Mouse (Mus musculus) bone marrow macrophage, adult 2 months (primary cell): ENCODE results near the gene Hist1h3e. TPM values are rescaled to one million over a fixed set of nuclear protein-coding genes. Genes with fewer than 3 reads are reported as not detected.
"Not testable (repeated sequence)": the region's sequence is repeated elsewhere in the genome, so short reads cannot be mapped to it uniquely, and the experiment has no call there.

Experiments
- H3K27ac ChIP-seq: 2 replicates; pipeline ENCODE4 v1.5.1; 2012; ENCODE audit warnings: low read depth, low read length; ENCODE audit not compliant: insufficient read depth
- H3K4me1 ChIP-seq: 2 replicates; pipeline ENCODE4 v1.6.1; 2012; ENCODE audit warnings: low read length; ENCODE audit not compliant: control insufficient read depth, insufficient read depth
- H3K4me3 ChIP-seq: 2 replicates; pipeline ENCODE4 v1.5.1; 2012; ENCODE audit warnings: mild to moderate bottlenecking, low read length, moderate library complexity; ENCODE audit not compliant: insufficient read depth
- CTCF ChIP-seq: IDR thresholded peaks from 2 replicates; pipeline ENCODE4 v1.5.1; 2012; ENCODE audit warnings: low read depth, mild to moderate bottlenecking, low read length, moderate library complexity
- POLR2A ChIP-seq: IDR thresholded peaks from 2 replicates; pipeline ENCODE4 v1.6.1; 2012; ENCODE audit warnings: mild to moderate bottlenecking, low read depth, low read length, borderline replicate concordance
- polyA plus RNA-seq: library from polyadenylated mRNA; stranded (reverse); fragments of >200 nt; gene quantifications from 2 replicates; pipeline ENCODE4 v1.2.4, GENCODE M21; 2012; ENCODE audit not compliant: missing spikeins, insufficient read depth, insufficient read length

Hist1h3e gene
- polyA plus RNA-seq, 1 experiment: 3.6 TPM

DNA sequence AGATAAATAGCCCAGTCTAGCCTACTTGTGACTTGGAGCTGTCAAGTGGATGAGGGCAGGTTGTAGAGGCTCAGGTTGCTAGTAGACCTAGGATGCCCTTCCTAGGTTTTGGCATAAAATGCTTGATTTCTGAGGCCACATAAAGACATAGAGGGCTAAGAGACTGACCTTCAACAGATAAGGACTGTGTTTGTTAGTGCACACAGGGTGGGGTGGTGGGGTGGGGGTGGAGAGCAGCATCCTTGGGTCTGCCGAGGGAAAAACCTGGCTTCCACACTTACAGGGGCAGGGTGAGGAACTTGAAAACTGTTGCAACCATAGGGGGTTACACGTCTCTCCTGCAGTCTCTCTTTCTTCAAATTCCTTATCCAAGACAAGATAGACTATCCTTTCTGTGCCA, 33.0 kb upstream of the Hist1h3e start:
- TF ChIP-seq CTCF (no peak), POLR2A (no peak)

GRCm38 (mm10) chr13:23593051-23593770, 31.0 kb upstream of the Hist1h3e start:
- Histone ChIP-seq H3K4me3 (no peak overlapping the region), H3K27ac (no peak overlapping the region), H3K4me1 (peaks cover 12% of the 10 kb centered on the region)
- TF ChIP-seq CTCF (no peak), POLR2A (no peak)

More for the DNA sequence above, 33.0 kb upstream of the Hist1h3e start:
- Histone ChIP-seq H3K4me3 (no peak overlapping the region), H3K27ac (no peak overlapping the region), H3K4me1 (peaks cover 6% of the 10 kb centered on the region)

- Histone ChIP-seq H3K4me1 (peaks cover 12% of the 10 kb centered on the region), H3K27ac (no peak overlapping the region), H3K4me3 (no peak overlapping the region)
- TF ChIP-seq CTCF (no peak), POLR2A (no peak)
These were observed 30.4 kb upstream of the Hist1h3e start for GRCm38 (mm10) chr13:23592614-23593013.

- H3K4me1 ChIP-seq: peaks cover 14% of the 10 kb centered on the region
- H3K4me3 ChIP-seq, H3K27ac ChIP-seq: not testable (repeated sequence)
These were observed 29.7 kb upstream of the Hist1h3e start for GRCm38 (mm10) chr13:23591886-23592285.

DNA sequence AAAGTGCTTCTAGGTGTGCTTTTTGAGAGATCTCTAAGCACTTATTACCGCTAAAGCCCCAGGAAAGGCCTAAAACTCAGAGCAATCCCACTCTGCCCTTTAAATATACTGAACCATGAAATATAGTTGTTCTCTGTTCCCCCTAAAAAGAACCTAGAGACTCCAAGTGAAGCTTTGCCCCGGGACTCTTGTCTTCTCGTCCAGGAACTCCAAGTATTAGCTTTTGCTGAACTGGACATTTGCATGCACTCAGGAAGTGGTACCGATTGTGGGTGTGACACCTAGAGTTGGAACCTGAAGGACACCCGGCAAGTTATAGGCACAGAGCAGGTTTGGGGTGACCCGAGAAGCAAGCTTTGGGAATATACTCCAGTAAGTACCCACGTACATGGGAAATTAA, 29.0 kb upstream of the Hist1h3e start:
- H3K4me3 ChIP-seq: no peak overlapping the region

DNA sequence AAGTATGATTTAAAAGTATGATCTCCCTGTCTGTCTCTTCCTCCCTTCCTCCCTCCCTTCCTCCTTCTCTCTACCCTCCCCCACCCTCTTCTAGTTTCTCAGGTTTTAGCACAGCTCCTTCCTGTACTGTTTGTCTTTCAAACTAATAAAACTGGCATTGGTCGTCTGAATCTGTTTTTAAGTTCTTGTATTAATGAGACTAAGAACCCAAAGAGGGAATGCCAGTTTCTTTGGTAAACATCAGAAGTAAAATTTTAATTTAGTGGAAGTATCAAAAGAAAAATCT, 24.7 kb upstream of the Hist1h3e start:
- peaks cover 25% of the 10 kb centered on the region for H3K4me1 ChIP-seq
- peak overlapping the region; percentile 93 for H3K27ac ChIP-seq
- no peak for TF ChIP-seq CTCF
- no peak for TF ChIP-seq POLR2A
- peak overlapping the region; percentile 59 for H3K4me3 ChIP-seq

More for the DNA sequence above, 29.0 kb upstream of the Hist1h3e start:
- Histone ChIP-seq H3K27ac (no peak overlapping the region), H3K4me1 (peaks cover 15% of the 10 kb centered on the region)
- no peak for TF ChIP-seq POLR2A
- TF ChIP-seq CTCF: no peak

- peaks cover 25% of the 10 kb centered on the region for H3K4me1 ChIP-seq
- TF ChIP-seq CTCF (no peak), POLR2A (no peak)
- peak overlapping the region; percentile 93 for H3K27ac ChIP-seq
- H3K4me3 ChIP-seq: peak overlapping the region; percentile 59
These were observed 24.1 kb upstream of the Hist1h3e start for GRCm38 (mm10) chr13:23586099-23586939.

DNA sequence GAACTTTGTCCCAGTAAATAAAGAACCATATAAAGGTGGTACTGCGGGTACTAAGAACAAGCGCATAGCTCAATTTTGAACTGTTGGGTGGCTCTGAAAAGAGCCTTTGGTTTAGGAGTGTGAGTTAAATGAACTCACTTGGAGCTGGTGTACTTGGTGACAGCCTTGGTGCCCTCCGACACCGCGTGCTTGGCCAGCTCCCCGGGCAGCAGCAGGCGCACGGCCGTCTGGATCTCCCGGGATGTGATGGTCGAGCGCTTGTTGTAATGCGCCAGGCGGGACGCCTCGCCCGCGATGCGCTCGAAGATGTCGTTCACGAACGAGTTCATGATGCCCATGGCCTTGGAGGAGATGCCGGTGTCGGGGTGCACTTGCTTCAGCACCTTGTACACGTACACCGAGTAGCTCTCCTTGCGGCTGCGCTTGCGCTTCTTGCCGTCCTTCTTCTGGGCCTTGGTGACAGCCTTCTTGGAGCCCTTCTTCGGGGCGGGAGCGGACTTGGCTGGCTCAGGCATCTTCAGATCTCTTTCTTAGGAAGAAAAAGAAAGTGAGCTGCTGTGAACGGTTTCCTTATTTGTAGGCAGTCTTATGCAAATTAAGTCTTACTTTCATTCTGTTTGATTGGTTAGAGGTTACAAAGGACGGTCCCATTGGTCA, 23.4 kb upstream of the Hist1h3e start:
- peak; percentile 76; the same call in 1 of the 2 replicates for TF ChIP-seq POLR2A
- Histone ChIP-seq H3K4me1 (peaks cover 27% of the 10 kb centered on the region), H3K4me3 (peak overlapping the region; percentile 61), H3K27ac (peak overlapping the region; percentile 90)

DNA sequence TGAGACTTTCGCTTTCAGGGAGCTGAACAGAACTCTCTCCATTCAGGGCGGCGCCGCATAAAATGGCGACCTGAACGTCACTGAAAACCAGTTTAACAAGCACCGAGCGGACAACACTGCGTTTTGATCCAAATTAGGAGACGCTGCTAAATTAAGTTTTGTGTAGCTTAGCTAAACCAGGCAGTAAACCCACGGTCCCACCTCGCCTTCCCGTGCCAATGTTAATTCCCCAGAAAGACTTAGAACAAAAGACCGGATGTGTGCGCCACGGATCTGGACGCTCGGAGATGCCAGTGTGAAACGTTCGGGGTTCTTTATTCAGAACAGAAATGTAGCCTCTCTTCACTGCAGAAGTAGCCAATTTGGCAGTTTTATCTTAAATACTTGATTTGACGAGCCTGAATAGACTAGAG, 22.9 kb upstream of the Hist1h3e start:
- peaks cover 27% of the 10 kb centered on the region for H3K4me1 ChIP-seq
- H3K4me3 ChIP-seq: peak overlapping the region; percentile 58
- no peak for TF ChIP-seq POLR2A
- no peak for TF ChIP-seq CTCF
- peak overlapping the region; percentile 90 for H3K27ac ChIP-seq

DNA sequence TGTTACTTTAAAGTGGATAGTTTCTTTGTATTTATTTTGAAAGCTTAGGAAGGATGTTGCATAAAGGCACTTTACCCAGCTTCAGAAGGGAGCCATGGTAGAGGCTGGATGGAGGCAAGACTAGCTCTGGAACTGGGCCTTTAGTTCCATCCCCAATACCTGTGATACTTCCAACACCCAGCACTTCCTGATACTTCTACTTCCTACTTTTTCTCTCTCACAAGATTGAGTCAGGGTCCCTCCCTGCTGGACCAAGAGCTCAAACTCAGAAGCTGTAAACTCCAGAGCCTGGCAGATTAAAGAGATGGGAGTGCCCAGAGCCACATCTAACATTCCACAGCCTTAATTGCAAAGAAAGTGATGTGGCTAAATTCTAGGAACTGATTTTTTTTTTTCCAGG, 22.2 kb upstream of the Hist1h3e start:
- no peak for TF ChIP-seq CTCF
- TF ChIP-seq POLR2A: no peak
- Histone ChIP-seq H3K4me3 (peak overlapping the region; percentile 38), H3K4me1 (peaks cover 27% of the 10 kb centered on the region), H3K27ac (peak overlapping the region; percentile 90)
